Mouse (Mus musculus): ENCODE data around the gene Jmjd8. TPM values are rescaled to one million over a fixed set of nuclear protein-coding genes. Genes with fewer than 3 reads are reported as not detected.

Gene Jmjd8
- total RNA-seq, 2 experiments from 2014 or later = 14.3 to 18.9 TPM

DNA sequence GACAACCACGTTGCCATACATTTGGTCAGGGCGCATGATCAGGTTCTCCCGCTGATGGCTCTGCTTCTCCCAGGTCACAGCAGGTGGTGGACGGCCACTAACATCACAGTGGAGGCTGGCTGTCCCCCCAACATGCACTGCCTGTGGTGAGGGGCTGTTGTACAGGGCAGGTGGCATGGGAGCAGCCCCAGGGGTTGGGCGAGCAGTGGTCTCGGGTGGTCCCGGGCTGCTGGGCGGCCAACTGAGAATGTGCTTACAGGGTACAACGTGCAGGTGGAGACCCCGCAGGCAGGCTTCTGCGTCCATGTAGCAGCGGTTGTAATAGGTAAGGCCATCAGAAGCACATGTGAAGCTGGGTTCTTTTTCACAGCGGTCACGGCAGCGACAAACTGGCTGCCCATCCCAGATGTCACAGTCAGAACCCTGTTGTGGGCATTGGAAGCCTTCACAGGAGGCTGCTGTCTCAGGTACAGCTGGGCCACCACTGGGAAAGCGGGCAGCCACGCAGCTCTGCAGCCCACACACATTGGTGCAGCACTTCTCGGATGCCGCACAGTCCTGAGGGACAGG, 50.0 kb downstream of the Jmjd8 start:
- DNase-seq = no peak

DNA sequence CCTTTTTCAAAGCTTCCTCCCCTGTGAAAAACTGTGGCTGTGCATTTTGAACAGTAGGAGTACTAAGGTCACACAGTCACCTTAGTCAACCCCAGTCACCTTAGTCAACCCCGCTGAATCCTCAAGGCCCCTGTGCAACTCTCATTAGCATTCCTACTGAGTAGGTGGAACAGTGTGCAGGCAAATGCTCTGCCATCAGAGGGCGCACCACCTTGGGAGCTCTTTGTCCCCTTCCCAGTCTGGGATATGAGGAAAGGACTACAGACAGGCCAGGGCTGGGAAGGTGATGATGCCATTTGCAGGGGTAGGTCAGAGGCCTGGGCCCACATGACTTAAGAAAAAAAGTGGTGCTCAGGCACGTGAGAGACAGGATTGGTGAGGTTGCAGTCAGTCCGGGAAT, 50.6 kb downstream of the Jmjd8 start:
- DNase-seq = no peak

GRCm38 (mm10) chr17:25879750-25880149, 51.1 kb downstream of the Jmjd8 start:
- DNase-seq = no peak

DNA sequence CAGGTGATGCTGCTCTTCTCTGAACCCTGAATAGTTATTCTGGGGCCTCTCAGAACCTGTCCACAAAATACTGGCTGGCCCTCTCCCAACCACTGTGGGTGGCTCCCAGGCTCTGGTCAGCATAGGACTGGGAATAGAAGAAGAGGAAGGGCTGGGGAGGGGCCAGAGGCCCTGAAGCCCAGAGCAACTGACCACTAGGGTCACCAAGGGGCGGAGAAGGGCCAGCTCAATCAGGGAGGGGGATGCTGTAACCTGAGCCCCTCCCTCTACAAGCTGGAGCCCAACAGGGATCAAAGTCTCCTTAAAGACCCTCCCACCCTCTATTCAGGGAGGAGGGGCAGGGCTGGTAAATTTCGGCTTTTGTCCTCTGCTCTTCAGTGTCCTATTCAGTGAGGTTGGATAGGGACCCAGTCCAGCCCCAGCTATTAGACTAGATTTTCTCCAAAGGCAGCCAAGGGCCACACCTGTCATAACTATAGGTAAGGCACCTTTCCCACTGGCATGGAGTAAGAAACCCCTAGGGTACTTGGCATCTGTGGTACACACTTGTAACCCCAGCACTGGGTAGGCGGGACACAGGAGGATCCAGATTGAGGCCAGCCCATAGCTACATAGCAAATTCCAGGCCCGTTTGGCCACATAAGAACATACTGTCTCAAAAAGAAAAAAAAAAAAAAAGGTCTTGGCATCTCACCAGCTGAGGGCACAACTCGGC, 51.7 kb downstream of the Jmjd8 start, which contains the start of gene Wfikkn1:
Gene Wfikkn1 (minus strand): TSS at position 663 of the 715 bp plus-strand sequence.
- no peak for DNase-seq

DNA sequence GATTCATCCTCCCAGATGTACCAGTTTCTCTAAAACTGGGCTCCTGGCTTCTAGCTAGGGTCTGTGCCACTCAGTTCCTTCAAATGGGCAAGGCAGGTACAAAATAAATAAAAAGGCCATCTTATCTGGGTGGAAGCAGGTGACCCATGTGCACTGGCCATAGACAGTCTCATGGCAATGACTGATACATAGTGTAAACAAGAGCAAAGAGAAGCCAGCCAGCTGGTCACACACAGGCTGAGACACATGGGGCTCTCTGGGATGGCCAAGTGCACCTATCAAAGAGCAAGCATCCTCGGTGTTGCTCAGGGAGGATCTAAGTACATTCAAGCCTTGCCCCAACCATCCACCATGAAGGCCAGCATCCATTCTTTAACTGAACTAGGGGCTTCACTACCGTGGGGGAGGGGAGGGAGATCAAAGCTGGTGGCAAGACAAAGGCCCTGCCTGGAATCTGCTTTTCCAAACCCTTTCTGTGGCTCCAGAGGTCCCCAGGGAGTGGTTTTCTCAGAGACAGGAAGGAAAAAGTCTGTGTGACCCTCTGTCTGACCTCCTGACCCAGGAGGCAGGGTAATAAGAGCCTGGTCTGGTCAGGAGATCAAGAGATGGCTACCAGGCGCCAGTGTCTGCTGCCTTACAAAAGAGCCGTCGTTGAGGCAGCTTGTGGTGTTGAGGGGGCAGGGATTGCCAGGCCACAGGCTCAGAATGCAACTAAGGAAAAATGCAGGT, 52.4 kb downstream of the Jmjd8 start:
- no peak for DNase-seq

Small RNAs within 50 kb of the gene (microRNA-seq; reads per million reads assigned to microRNA genes)
- 0 reads per million in 2 experiments for gene Mir3082 (ENCODE audit: borderline replicate concordance in 2 of 2)
- 0 to 1.3 reads per million in 2 experiments for gene Mir6966 (ENCODE audit: borderline replicate concordance in 2 of 2)

Other genes with a start within 250 kb of the Jmjd8 start
- 10 to 100 TPM; 11.6 to 16.6 TPM for gene Lmf1, start 249.8 kb upstream of the Jmjd8 start, total RNA-seq (2021)
- gene Gng13, start 111.7 kb upstream of the Jmjd8 start, total RNA-seq (2021) = not detected
- gene Chtf18, start 101.4 kb upstream of the Jmjd8 start, total RNA-seq (2021) = 1 to 10 TPM in 1 of 2 experiments, under 1 TPM in 1; 0.33 to 1.2 TPM
- 1 to 10 TPM; 2.9 to 3.9 TPM for gene Rpusd1, start 101.2 kb upstream of the Jmjd8 start, total RNA-seq (2021)
- not detected for gene Mslnl, start 92.8 kb upstream of the Jmjd8 start, total RNA-seq (2021)
- under 1 TPM; 0.43 to 0.62 TPM for gene Msln, start 74.5 kb upstream of the Jmjd8 start, total RNA-seq (2021)
- gene Narfl, start 55.1 kb upstream of the Jmjd8 start, total RNA-seq (2021) = 10 to 100 TPM; 28.9 to 30.8 TPM
- gene Haghl, start 43.2 kb upstream of the Jmjd8 start, total RNA-seq (2021) = 10 to 100 TPM in 1 of 2 experiments, 1 to 10 TPM in 1; 9.0 to 10.5 TPM
- gene Ccdc78, start 42.3 kb upstream of the Jmjd8 start, total RNA-seq (2021) = not detected
- gene Fam173a, start 36.0 kb upstream of the Jmjd8 start, total RNA-seq (2021) = 10 to 100 TPM; 35.0 to 38.5 TPM
- gene AC134908.4, start 33.2 kb upstream of the Jmjd8 start, total RNA-seq (2021) = not detected
- gene Metrn, start 31.7 kb upstream of the Jmjd8 start, total RNA-seq (2021) = 10 to 100 TPM; 48.4 to 72.2 TPM
- gene Fbxl16, start 19.8 kb upstream of the Jmjd8 start, total RNA-seq (2021) = 1 to 10 TPM; 1.5 to 1.7 TPM
- gene Wdr24, start 5.2 kb upstream of the Jmjd8 start, total RNA-seq (2021) = 10 to 100 TPM in 1 of 2 experiments, 1 to 10 TPM in 1; 9.3 to 10.5 TPM
- 10 to 100 TPM; 76.9 to 84.4 TPM for gene Stub1, start 4.5 kb downstream of the Jmjd8 start, total RNA-seq (2021)
- gene Rhbdl1, start 8.4 kb downstream of the Jmjd8 start, total RNA-seq (2021) = 10 to 100 TPM; 18.3 to 20.8 TPM
- gene Gm20683, start 12.9 kb downstream of the Jmjd8 start, total RNA-seq (2021) = 10 to 100 TPM; 13.8 to 16.5 TPM
- gene Rhot2, start 16.0 kb downstream of the Jmjd8 start, total RNA-seq (2021) = 10 to 100 TPM; 54.4 to 76.1 TPM
- 1 to 10 TPM; 1.2 to 2.1 TPM for gene Wdr90, start 32.6 kb downstream of the Jmjd8 start, total RNA-seq (2021)
- 100 to 1,000 TPM; 102 to 114 TPM for gene Mcrip2, start 39.9 kb downstream of the Jmjd8 start, total RNA-seq (2021)
- gene Mettl26, start 46.2 kb downstream of the Jmjd8 start, total RNA-seq (2021) = 10 to 100 TPM; 31.9 to 37.0 TPM
- under 1 TPM; 0.35 to 0.36 TPM for gene Wfikkn1, start 52.0 kb downstream of the Jmjd8 start, total RNA-seq (2021)
- gene Rab40c, start 90.9 kb downstream of the Jmjd8 start, total RNA-seq (2021) = 10 to 100 TPM in 1 of 2 experiments, 1 to 10 TPM in 1; 8.7 to 11.0 TPM
- gene Pigq, start 116.1 kb downstream of the Jmjd8 start, total RNA-seq (2021) = 10 to 100 TPM; 30.0 to 31.9 TPM
- gene Nhlrc4, start 116.1 kb downstream of the Jmjd8 start, total RNA-seq (2021) = not detected
- gene A930017K11Rik, start 123.7 kb downstream of the Jmjd8 start, total RNA-seq (2021) = not detected
- 1 to 10 TPM; 5.6 to 6.8 TPM for gene Capn15, start 156.9 kb downstream of the Jmjd8 start, total RNA-seq (2021)
- 10 to 100 TPM; 54.9 to 71.5 TPM for gene Rab11fip3, start 240.7 kb downstream of the Jmjd8 start, total RNA-seq (2021)